Mouse (Mus musculus) heart, adult 2 months (tissue): ENCODE data around the gene Rab8b. TPM values are rescaled to one million over a fixed set of nuclear protein-coding genes. Genes with fewer than 3 reads are reported as not detected.
A peak's percentile ranks its signal among the peaks of the same experiment; 100 is the strongest.

Experiments
- DNase-seq, 2 experiments: peaks; one replicate each; pipeline ENCODE4 v3.0.0; 2021
- H3K27ac ChIP-seq: fragments of 200-600 bp; 2 replicates; pipeline ENCODE4 v1.8.1; 2022
- H3K27me3 ChIP-seq: fragments of 200-500 bp; 2 replicates; pipeline ENCODE4 v1.6.1; 2012; ENCODE audit warnings: mild to moderate bottlenecking, low read length, inconsistent platforms, mixed read lengths; ENCODE audit not compliant: control insufficient read depth, insufficient read depth
- H3K36me3 ChIP-seq: fragments of 200-500 bp; 2 replicates; pipeline ENCODE4 v1.6.1; 2012; ENCODE audit warnings: low read length, inconsistent platforms; ENCODE audit not compliant: control insufficient read depth, insufficient read depth
- H3K4me1 ChIP-seq: fragments of 200-500 bp; 2 replicates; pipeline ENCODE4 v1.6.1; 2011; ENCODE audit warnings: low read length; ENCODE audit not compliant: control insufficient read depth, insufficient read depth
- H3K4me3 ChIP-seq: fragments of 200-600 bp; 2 replicates; pipeline ENCODE4 v1.8.1; 2022
- H3K79me2 ChIP-seq: fragments of 200-500 bp; replicated peaks from 2 replicates; pipeline ENCODE4 v1.6.1; 2012; ENCODE audit warnings: mild to moderate bottlenecking, inconsistent platforms, low read length, moderate library complexity, mixed read lengths; ENCODE audit not compliant: control insufficient read depth, insufficient read depth
- H3K9ac ChIP-seq: fragments of 200-500 bp; 2 replicates; pipeline ENCODE4 v1.6.1; 2012; ENCODE audit warnings: low read depth, mild to moderate bottlenecking, control low read depth, inconsistent platforms, low read length, mixed read lengths
- CTCF ChIP-seq: fragments of 200-600 bp; IDR thresholded peaks from 2 replicates; pipeline ENCODE4 v1.8.1; 2022; ENCODE audit warnings: antibody characterized with exemption, mild to moderate bottlenecking, moderate library complexity
- EP300 ChIP-seq: fragments of 200-500 bp; IDR thresholded peaks from 2 replicates; pipeline ENCODE4 v1.6.1; 2011; ENCODE audit warnings: low read depth, low read length, control low read depth; ENCODE audit not compliant: insufficient read depth
- POLR2A ChIP-seq: fragments of 200-500 bp; IDR thresholded peaks from 2 replicates; pipeline ENCODE4 v1.6.1; 2011; ENCODE audit warnings: mild to moderate bottlenecking, low read depth, low read length, control low read depth; ENCODE audit not compliant: insufficient read depth
- WGBS: fragments of 180-500 bp; shearing (Covaris S2); methylation state at CpG from one replicate; pipeline ENCODE4 v1.1.7; 2018; 5-methylcytosine and 5-hydroxymethylcytosine counted together
- intact Hi-C: fragments of 180-260 bp; cut with DNase I; formaldehyde crosslinking; loops from one replicate; pipeline ENCODE4 v1.15.1; 2025
- long read RNA-seq: library from polyadenylated mRNA; stranded (forward); transcript quantifications from one replicate; pipeline ENCODE4 v2.0.0, GENCODE M21; 2021
- polyA plus RNA-seq: library from polyadenylated mRNA; depleted of rRNA; stranded (reverse); fragments of >200 nt; gene quantifications from 2 replicates; pipeline ENCODE4 v1.2.3, GENCODE M21; 2012; rRNA removed
- total RNA-seq, 2 experiments: library from RNA; stranded (reverse); gene quantifications; 2 replicates each; pipeline ENCODE4 v1.2.3; 2021

Rab8b gene
- 1 to 10 TPM; 8.5 to 9.8 TPM for total RNA-seq
- polyA plus RNA-seq, result 5.5 and 10.0 TPM in 2 replicates
- long read RNA-seq, full-length matches to known transcripts, result 3 of 5 reads
- long read RNA-seq, partial matches to known transcripts, result 0 of 5 reads
- long read RNA-seq, other reads (novel, unspliced or antisense), result 2 of 5 reads

DNA sequence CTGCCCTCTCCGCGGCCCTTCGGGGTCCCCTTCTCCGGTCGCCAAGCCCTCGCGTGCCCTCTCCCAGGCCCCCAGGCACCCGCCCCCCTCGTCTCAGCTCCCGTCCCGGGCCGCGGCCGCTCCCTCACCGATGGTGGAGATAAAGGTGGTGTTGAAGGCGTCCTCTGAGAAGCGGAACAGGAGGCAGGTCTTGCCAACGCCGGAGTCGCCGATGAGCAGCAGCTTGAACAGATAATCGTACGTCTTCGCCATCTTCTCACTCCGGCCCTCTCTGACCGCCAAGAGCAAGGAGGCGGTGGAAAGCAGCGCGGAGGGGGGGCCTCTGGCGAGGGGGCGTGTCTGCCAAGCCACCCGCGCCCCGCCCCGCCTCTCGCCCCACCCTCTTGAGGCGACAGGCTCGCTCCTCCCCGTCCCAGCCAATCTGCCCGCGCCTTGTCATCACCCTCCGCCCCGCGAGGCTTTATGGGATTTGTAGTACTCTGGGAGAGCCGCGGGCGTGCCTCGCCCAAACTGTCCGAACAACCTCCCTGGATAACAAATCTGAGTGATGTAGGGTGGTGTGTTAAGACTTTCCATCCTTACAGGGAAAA lies at the start of gene Rab8b:
Rab8b (minus strand) TSS at position 306 of the 590 bp plus-strand sequence.
- no peaks in the 10 kb centered on the region; the same call in 1 of the 2 replicates for H3K79me2 ChIP-seq
- H3K27me3 ChIP-seq, result 0 out of 2 replicates have a peak, but pooled peaks cover 1% of the 10 kb centered on the region
- peaks cover 24% of the 10 kb centered on the region for H3K36me3 ChIP-seq
- peak within 1 kb of the TSS; percentile 89 for H3K9ac ChIP-seq
- H3K4me3 ChIP-seq, result peak within 1 kb of the TSS; percentile 78
- TF ChIP-seq CTCF (no peak), EP300 (0 out of 2 replicates have a peak, but pooled peaks have one; percentile 33), POLR2A (peak; percentile 91)
- intact Hi-C loops, result loop anchor here (2.0 to 5.0 kb wide), 3 partner anchors 25 to 85 kb away; partner anchors contain the start of gene Aph1c
- peak within 1 kb of the TSS; percentile 81 for H3K27ac ChIP-seq
- H3K4me1 ChIP-seq, result peaks cover 15% of the 10 kb centered on the region
- peak; percentile 96 to 97 for DNase-seq
- WGBS, result 1% methylated on average over 49 of the region's 49 CpGs

DNA sequence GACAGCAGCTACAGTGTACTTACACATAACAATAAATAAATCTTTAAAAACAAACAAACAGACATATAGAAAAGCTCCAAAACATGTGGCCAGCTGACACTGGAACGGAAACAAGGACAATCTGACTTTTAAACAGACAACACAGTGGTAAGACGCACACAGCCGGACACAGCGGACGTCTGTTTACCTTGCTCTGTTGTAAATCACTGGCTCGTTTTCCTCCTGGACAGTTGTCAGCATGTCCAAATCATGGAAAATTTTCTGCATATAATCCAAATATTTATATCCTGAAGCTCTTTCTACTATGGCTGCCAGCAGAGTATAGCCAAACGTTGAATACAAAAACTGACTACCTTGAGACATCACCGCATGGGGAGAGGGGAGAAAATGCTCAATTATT lies 48.0 kb upstream of the Rab8b start:
- no peaks in the 10 kb centered on the region for H3K79me2 ChIP-seq
- no peak overlapping the region for H3K27ac ChIP-seq
- TF ChIP-seq EP300 (no peak), POLR2A (no peak), CTCF (no peak)
- H3K27me3 ChIP-seq, result no peaks in the 10 kb centered on the region
- H3K4me1 ChIP-seq, result no peaks in the 10 kb centered on the region
- no peak overlapping the region for H3K4me3 ChIP-seq
- intact Hi-C loops, result no loop called here
- H3K36me3 ChIP-seq, result no peaks in the 10 kb centered on the region
- DNase-seq, result no peak
- H3K9ac ChIP-seq, result no peak overlapping the region
- 90% methylated on average over 8 of the region's 8 CpGs for WGBS

DNA sequence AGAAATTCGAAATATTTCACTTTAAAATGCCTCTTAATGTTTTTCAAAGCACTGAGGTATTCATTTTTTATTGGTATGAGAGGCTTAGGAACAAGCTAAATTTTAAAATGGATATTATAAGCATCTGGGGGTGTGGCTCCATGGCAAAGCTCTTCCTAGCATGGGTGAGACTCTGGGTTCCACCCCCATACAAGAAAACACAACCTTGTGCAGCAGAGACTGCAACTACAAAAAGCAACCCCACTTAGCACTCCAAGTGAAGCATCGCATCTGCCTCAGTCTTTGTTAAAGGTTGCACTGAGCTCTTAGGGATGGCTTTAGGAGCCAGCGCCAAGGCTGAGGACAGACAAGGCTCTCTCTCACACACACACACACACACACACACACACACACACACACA lies 42.0 kb upstream of the Rab8b start:
- no peak for DNase-seq
- H3K4me1 ChIP-seq, result no peaks in the 10 kb centered on the region
- TF ChIP-seq EP300, result no peak
- no peak for TF ChIP-seq POLR2A
- no peak for TF ChIP-seq CTCF
- no peak overlapping the region for H3K9ac ChIP-seq
- no peak overlapping the region for H3K4me3 ChIP-seq
- intact Hi-C loops, result no loop called here
- H3K27ac ChIP-seq, result no peak overlapping the region
- H3K36me3 ChIP-seq, result no peaks in the 10 kb centered on the region
- WGBS, result 79% methylated on average over 3 of the region's 3 CpGs
- no peaks in the 10 kb centered on the region for H3K27me3 ChIP-seq
- no peaks in the 10 kb centered on the region for H3K79me2 ChIP-seq

DNA sequence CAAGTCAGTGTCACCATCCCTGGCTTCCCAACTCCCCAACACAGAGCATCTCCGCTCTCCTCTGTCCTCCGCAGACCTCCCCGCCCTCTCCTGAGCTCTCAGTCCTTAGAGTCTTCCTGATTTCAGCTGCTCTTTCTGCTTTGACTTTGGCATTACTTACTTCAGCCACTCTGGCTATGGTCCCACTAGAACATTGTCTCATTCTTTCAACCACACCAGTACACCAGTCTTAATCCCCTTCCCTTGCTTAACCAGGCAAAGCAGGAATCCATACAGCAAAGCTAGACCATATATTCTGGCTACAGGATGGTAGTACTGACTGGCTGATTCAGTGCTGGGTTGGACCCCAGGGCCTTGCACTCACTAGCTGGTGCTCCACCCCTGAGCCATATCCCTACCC lies 38.0 kb upstream of the Rab8b start:
- Histone ChIP-seq H3K79me2 (no peaks in the 10 kb centered on the region), H3K27me3 (no peaks in the 10 kb centered on the region), H3K4me3 (no peak overlapping the region), H3K36me3 (no peaks in the 10 kb centered on the region), H3K27ac (no peak overlapping the region), H3K4me1 (no peaks in the 10 kb centered on the region), H3K9ac (no peak overlapping the region)
- 91% methylated on average over 3 of the region's 3 CpGs for WGBS
- no peak for DNase-seq
- intact Hi-C loops, result no loop called here
- no peak for TF ChIP-seq CTCF

DNA sequence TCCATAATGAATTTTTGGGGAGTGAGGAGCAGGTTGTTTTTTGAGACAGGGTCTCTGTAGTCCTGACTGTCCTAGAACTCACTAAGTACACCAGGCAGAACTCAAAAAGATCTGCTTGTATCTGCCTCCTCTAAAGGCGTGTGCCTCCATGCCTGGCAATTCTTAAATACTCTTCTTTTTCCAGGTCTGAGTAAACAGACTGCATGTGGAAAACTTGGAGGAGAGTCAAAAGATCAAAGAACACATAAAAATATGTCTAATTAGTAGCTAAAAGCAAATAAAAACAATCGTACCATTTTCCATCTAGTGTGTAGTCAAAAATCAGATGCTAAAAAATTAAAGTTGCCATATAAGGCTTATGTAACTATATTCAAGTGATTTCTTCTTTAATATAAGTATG lies 33.4 kb upstream of the Rab8b start:
- WGBS, result 84% methylated on average over 2 of the region's 2 CpGs
- DNase-seq, result no peak
- H3K27ac ChIP-seq, result no peak overlapping the region
- H3K79me2 ChIP-seq, result no peaks in the 10 kb centered on the region
- H3K4me3 ChIP-seq, result no peak overlapping the region
- H3K27me3 ChIP-seq, result no peaks in the 10 kb centered on the region
- no peaks in the 10 kb centered on the region for H3K4me1 ChIP-seq
- peaks cover 3% of the 10 kb centered on the region for H3K36me3 ChIP-seq
- intact Hi-C loops, result no loop called here
- TF ChIP-seq CTCF, result no peak
- no peak for TF ChIP-seq EP300
- no peak for TF ChIP-seq POLR2A
- H3K9ac ChIP-seq, result no peak overlapping the region

DNA sequence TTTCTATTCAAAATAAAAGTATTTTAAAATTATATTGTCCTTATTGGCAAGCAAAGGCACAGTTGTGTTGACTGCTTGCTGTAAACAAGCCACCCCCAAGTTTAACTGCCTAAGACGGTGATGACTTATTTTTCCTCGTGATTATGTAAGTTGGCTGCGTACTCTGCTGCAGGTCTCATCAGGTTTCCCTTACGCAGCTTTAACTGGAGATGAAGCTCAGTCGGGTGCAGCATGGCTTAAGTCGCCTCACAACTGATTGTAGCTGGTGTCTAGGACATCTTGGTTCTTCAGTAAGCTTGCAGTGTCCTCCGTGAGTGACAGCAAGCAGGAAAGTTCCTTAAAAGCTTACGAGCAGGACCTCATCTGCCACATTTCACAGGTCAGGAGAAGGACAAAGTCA lies 32.8 kb upstream of the Rab8b start:
- Histone ChIP-seq H3K4me1 (no peaks in the 10 kb centered on the region), H3K9ac (no peak overlapping the region), H3K27me3 (no peaks in the 10 kb centered on the region), H3K27ac (no peak overlapping the region), H3K4me3 (no peak overlapping the region), H3K79me2 (no peaks in the 10 kb centered on the region), H3K36me3 (peaks cover 5% of the 10 kb centered on the region)
- TF ChIP-seq EP300 (no peak), CTCF (no peak), POLR2A (no peak)
- intact Hi-C loops, result no loop called here
- no peak for DNase-seq
- whole genome bisulfite sequencing, result 84% methylated on average over 8 of the region's 8 CpGs
